Comparison of ENCODE assay signal across 8 mouse cellular contexts in genomic region chr7:116607628-116608225, GRCm38 (mm10).
DNase-seq lines count a peak whose midpoint lies in the region; ATAC-seq and TF ChIP-seq lines count a peak whose summit lies in the region.

No protein-coding gene starts in this region.

- no peaks in the 10 kb centered on the region for H3K36me3 ChIP-seq in hindbrain, embryonic 10.5 days
- no peaks in the 10 kb centered on the region for H3K36me3 ChIP-seq in liver, embryonic 16.5 days (ENCODE audit: control insufficient read depth, insufficient read depth)

- H3K4me2 ChIP-seq in liver, embryonic 16.5 days (ENCODE audit: low read depth, low read length): peak overlapping the region; percentile 58

- H3K9ac ChIP-seq in liver, embryonic 16.5 days (ENCODE audit: low read depth, low read length): no peak overlapping the region

- DNase-seq in embryo, embryonic 10 days (ENCODE audit: low spot score): peak; percentile 24
- no peak for DNase-seq in embryo, embryonic 10.5 days (ENCODE audit: low spot score)
- DNase-seq in hindbrain, embryonic 10.5 days (ENCODE audit: low spot score): peak; percentile 18
- DNase-seq in urinary bladder, postnatal 4 days (ENCODE audit: low spot score in 2 of 2): no peak
- no peak for DNase-seq in urinary bladder, postnatal 10 days (ENCODE audit: low spot score)

- no peaks in the 10 kb centered on the region for H3K9me3 ChIP-seq in hindbrain, embryonic 10.5 days
- no peaks in the 10 kb centered on the region for H3K9me3 ChIP-seq in liver, embryonic 16.5 days (replicated peaks; ENCODE audit: control insufficient read depth, low read length)

- ATAC-seq in liver, embryonic 16.5 days (ENCODE audit: low read depth): no peak
- ATAC-seq in megakaryocyte-erythroid progenitor cell, adult 5-6 weeks (replicated peaks; ENCODE audit: low FRiP score, low TSS enrichment, poor library complexity, severe bottlenecking): no peak

- no peaks in the 10 kb centered on the region for H3K4me1 ChIP-seq in cortical plate, adult 2 months (ENCODE audit: control insufficient read depth, insufficient read depth, low read length)
- H3K4me1 ChIP-seq in hindbrain, embryonic 10.5 days (replicated peaks): peaks cover 9% of the 10 kb centered on the region
- no peaks in the 10 kb centered on the region for H3K4me1 ChIP-seq in liver, embryonic 16.5 days (ENCODE audit: control insufficient read depth, low read depth, low read length)

- H3K4me3 ChIP-seq in cortical plate, adult 2 months (ENCODE audit: insufficient read depth, low read length): peak overlapping the region; percentile 19; the same call in 1 of the 2 replicates
- H3K4me3 ChIP-seq in hindbrain, embryonic 10.5 days: peak overlapping the region; percentile 47
- no peak overlapping the region; the same call in 1 of the 2 replicates for H3K4me3 ChIP-seq in liver, embryonic 16.5 days (ENCODE audit: low read depth, low read length)

- no peak for TF ChIP-seq POLR2A in cortical plate, adult 2 months (IDR thresholded peaks at IDR 0.05; ENCODE audit: extremely low read depth, insufficient read depth, low read length)

- H3K27me3 ChIP-seq in hindbrain, embryonic 10.5 days (ENCODE audit: insufficient read depth, poor library complexity, severe bottlenecking): no peaks in the 10 kb centered on the region
- H3K27me3 ChIP-seq in liver, embryonic 16.5 days (ENCODE audit: control insufficient read depth, insufficient read depth, low read depth, low read length): no peaks in the 10 kb centered on the region

- H3K27ac ChIP-seq in cortical plate, adult 2 months (ENCODE audit: insufficient read depth, low read length): no peak overlapping the region
- peak overlapping the region; percentile 17; the same call in 1 of the 2 replicates for H3K27ac ChIP-seq in hindbrain, embryonic 10.5 days
- H3K27ac ChIP-seq in liver, embryonic 16.5 days (ENCODE audit: low read length): no peak overlapping the region

- 9% methylated on average over 15 of the region's 15 CpGs for WGBS in hindbrain, embryonic 10.5 days
- 3% methylated on average over 15 of the region's 15 CpGs for WGBS in liver, embryonic 16.5 days (ENCODE audit: insufficient replicate concordance)

- TF ChIP-seq CTCF in cortical plate, adult 2 months (IDR thresholded peaks at IDR 0.05; ENCODE audit: extremely low read depth, insufficient read depth, low read length): no peak

Comparison
In these comparisons a context has a peak if more than half of its experiments do, and no peak if none do; other contexts are left out.
1. DNase-seq: peak in embryo, embryonic 10 days (single experiment) and hindbrain, embryonic 10.5 days (single experiment); none in embryo, embryonic 10.5 days (single experiment), urinary bladder, postnatal 4 days (0 of 2) and urinary bladder, postnatal 10 days (single experiment).